Mouse (Mus musculus): ENCODE results near the gene Foxk2.

Foxk2 gene

DNA sequence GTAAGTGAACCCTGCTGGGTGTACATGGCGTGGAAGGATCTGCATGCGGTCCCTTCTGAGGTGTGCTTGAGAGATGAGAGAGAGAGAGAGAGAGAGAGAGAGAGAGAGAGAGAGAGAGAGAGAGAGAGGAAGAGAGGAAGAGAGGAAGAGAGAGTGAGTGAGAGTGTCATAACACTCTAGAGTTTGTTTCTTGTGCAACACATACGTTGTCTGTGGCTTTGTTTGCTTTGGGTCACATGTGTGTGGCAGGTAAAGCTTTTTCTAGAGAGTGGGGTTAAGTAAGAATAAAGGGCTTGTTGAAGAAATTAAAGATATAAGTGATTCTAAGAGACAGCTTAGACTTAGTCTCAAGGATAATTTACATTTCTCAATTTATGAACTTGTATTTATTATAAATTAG, 18.2 kb downstream of the Foxk2 start:
- 83% methylated on average over 3 of the region's 3 CpGs for WGBS

DNA sequence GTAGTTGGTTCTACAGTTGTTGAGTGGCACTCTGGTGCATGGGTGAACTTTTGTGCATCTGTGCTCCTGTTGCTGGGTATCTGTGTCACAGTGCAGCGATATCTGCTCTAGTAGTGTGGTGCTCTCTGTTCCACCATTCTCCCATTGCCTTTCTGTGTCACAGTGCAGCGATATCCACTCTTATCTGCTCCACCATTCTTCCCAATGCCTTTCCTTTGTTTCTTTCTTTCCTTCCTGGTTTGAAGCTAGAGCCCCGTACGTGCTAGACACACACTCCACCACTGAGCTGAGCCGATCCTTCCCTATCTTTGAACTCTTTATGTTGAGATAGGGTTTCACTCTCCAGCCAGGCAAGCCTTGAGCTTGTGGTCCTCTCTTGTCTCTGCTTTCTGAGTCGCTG, 23.1 kb downstream of the Foxk2 start:
- WGBS, result 59% methylated on average over 6 of the region's 6 CpGs

DNA sequence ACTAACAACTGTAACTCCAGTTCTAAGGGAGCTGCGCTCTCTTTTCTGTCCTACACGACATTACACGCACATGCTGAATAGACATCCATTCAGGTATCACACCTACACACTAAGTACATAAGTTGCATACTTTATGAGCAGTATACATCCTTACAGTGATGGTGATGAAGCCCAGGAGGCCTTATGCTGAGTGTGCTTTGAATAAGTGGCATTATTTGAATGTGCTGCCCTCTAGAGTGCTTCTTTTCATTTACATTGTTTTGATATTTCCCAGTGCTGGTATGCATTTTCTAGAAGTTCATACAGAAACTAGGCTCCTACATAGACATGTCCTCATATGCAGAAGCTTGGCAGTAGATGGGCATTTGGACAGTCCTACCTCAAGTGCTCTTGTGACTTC, 30.1 kb downstream of the Foxk2 start:
- WGBS, result 72% methylated on average over 3 of the region's 3 CpGs

DNA sequence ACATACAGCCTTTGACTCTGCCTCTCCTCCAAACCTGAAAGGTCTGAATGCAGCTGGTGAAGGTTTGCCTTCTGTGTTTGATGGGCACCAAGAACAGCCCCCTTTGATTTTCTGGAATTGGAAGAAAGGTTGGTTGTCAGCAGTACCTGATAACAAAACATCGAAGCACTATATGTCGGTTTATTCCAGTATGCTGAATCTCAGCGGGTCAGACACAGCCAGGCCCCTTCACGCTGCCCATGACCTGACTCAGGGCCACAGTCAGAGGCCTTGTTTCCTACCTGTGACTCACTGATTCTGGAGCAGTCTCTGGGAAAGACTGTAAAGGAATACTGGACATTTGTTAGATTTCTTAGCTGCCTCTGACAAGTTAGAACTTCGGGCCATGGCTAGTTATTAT, 35.0 kb downstream of the Foxk2 start:
- WGBS, result 93% methylated on average over 5 of the region's 5 CpGs

DNA sequence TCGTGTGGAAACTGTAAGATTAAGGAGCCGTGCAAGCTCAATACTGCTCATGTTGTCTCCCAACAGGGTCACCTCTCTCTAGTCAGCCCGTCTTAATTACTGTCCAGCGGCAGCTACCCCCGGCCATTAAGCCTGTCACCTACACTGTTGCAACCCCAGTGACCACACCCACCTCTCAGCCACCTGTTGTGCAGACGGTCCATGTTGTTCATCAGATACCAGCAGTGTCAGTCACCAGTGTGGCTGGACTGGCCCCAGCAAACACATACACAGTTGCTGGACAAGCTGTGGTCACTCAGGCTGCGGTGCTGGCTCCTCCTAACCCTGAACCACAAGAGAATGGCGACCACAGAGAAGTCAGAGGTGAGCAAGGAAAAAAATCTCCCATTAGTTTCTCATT, 38.7 kb downstream of the Foxk2 start:
- 89% methylated on average over 8 of the region's 8 CpGs for WGBS

DNA sequence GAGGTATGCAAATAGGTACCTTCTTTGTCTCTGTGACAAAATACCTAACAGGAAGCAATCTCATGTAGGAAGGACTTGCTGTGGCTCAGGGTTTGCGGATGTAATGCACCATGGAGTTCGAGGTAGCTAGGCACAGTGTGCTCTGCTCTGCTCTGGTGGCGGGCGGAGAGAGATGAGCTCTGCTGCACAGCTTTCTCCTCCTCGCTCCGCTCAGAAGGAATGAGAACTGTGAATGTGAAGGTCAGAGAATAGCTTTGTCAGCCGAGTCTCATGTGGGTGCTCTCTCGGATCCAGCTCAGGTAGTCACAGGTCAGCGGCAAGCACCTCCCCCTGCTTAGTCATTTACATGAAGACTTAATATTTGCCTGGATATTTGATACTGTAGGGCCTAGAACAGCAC, 40.5 kb downstream of the Foxk2 start:
- 71% methylated on average over 9 of the region's 9 CpGs for WGBS

DNA sequence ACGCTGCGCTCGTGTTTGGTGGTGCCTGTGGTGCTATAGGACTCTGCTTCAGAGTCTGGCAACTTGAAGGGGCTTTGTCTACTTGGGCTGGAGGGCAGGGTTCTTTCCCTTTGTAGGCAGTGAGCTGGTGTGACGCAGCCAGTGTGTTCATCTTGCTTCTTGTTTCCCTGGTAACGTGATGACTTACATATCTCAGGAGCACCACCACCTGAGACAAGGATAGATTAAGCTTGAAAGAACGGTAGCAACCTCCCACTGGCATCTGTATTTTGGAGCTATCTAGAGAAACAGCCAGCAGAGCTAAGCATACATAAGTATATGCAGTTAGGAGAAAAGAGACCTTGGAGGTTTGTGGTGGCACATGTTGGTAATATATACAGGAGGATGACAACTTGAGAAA, 45.6 kb downstream of the Foxk2 start:
- WGBS, result 62% methylated on average over 6 of the region's 6 CpGs

DNA sequence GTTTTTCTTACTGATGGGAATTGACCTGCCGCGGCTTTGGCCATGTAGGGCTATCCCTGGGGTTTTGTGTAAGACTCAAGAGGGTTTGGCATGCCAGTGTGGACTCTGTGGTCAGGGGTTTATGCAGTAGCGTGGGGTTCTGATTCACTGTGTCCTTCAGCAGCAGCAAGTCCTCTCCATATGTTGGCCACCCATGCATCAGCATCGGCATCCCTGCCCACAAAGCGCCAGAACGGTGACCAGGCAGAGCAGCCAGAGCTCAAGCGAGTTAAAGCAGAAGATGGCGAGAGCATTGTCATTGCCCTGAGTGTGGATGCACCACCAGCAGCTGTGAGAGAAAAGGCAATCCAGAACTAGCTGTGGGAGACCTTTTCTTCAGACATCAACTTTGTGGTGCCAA, 46.8 kb downstream of the Foxk2 start:
- 68% methylated on average over 8 of the region's 8 CpGs for WGBS

DNA sequence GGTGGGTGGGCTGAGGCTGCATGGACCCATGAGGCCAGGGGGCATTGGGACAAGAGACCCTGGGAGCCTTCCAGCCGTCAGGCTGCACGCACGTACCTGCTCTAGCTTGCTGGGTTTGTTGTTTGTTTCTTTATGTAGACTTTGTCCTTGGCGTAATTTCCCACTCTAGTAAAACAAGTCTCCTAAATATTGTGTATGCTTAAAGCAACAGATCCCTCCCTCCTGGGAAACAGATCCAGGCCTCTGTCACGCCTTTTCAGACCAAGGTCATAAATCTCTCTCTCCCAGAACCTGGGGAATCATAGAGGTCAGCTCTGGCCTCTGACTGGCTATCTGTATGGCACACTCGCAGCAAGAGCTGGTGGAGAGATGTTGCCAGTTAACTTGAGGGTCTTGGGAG, 47.9 kb downstream of the Foxk2 start:
- WGBS, result 94% methylated on average over 6 of the region's 6 CpGs

DNA sequence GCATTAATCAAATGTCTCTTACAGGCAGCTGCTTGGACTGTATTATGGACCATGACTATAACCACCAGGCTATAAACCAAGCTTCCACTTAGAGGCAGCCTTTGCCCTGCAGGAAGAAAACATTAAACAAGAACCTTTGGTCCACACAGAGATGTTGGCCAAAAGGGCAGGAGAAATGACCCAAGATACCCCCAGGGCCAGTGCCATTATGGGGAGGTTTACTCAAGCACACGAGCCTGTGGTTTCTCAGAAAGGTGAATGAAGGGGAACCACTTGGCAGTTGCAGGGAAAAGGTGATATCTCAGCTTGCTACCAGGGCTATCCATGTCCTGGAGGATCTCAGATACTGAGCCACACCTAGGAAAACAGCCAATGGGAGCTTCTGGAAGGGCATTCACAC, 66.2 kb downstream of the Foxk2 start:
- WGBS, result 84% methylated on average over 1 of the region's 1 CpGs

- 97% methylated on average over 5 of the region's 5 CpGs for WGBS
Measured at GRCm38 (mm10) chr11:121326681-121327080, 66.9 kb downstream of the Foxk2 start.

- WGBS, result 90% methylated on average over 9 of the region's 9 CpGs
Measured at GRCm38 (mm10) chr11:121328206-121328605, 68.4 kb downstream of the Foxk2 start.

DNA sequence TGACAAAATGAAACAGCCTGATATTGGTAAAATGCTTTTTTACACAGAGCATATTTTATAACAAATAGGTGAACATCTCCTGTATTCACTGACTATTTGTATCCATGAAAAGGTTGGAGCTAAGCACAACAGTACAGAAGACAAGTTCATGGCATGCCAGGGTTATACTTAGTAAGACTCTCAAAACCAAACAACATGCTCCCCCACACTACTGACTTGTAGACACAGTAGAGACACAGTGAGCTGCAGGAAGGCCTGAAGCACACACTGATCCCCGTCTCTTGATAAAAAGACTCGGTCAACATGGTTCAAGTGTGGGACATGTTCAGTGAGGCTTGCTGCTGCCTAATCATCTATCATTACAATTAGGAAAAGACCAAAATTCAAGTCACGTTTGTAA, 71.9 kb downstream of the Foxk2 start:
- WGBS, result 70% methylated on average over 3 of the region's 3 CpGs

DNA sequence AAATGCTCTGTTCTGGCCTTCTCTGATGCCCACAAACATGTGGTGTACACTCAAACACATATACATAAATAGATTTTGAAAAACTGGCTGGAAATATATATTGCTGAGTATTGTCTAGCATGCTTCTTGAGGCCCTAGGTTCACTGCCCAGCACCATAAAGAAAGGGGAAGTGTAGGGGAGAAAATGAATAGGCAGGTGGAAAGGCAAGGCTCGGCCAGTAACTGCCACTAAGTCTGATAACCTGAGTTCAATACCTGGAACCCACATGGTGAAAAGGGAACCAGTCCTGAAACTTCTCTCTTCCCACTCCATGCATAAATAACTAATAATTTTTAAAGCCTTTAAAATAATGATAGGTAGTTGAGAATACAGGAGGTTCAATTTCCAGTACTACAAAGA, 79.9 kb downstream of the Foxk2 start:
- 95% methylated on average over 1 of the region's 1 CpGs for WGBS

GRCm38 (mm10) chr11:121340287-121340686, 80.5 kb downstream of the Foxk2 start:
- 86% methylated on average over 1 of the region's 1 CpGs for WGBS

DNA sequence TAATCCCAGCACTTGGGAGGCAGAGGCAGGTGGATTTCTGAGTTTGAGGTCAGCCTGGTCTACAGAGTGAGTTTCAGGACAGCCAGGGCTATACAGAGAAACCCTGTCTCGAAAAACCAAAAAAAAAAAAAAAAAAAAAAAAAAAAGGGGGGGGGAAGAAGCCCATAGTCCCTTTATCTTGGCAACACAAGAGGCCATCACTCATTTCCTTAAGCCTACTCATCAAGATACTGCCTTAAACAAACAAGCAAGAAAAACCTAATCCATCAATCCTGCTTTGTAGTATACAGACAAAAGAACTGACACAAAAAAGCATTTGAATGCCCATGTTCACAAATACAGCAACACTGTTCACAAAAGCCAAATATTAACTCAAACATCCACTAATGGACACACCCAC, 82.6 kb downstream of the Foxk2 start:
- 67% methylated on average over 1 of the region's 1 CpGs for WGBS

- 58% methylated on average over 2 of the region's 2 CpGs for WGBS
Measured at GRCm38 (mm10) chr11:121347036-121347435, 87.2 kb downstream of the Foxk2 start.

DNA sequence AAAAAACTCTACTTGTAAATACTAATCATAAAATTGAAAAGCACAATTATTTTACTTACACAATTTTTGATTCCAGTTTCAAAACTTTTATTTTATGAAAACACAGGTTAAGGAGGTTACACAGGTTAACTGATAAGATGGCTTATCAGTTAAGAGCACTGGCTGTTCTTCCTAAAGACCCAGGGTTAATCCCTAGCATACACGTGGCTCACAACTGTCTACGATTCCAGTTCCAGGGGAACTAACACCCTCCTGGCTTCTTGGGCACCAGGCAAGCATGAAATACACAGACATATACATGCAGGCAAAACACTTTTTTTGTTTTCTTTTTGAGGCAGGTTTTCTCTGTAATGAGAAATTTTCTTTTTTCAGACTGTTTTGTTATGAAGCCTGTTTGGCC, 88.4 kb downstream of the Foxk2 start:
- 95% methylated on average over 2 of the region's 2 CpGs for WGBS

GRCm38 (mm10) chr11:121348727-121349126, 88.9 kb downstream of the Foxk2 start:
- WGBS, result 88% methylated on average over 3 of the region's 3 CpGs

- WGBS, result 2% methylated on average over 41 of the region's 41 CpGs
Measured at GRCm38 (mm10) chr11:121353326-121354090, 93.7 kb downstream of the Foxk2 start.

DNA sequence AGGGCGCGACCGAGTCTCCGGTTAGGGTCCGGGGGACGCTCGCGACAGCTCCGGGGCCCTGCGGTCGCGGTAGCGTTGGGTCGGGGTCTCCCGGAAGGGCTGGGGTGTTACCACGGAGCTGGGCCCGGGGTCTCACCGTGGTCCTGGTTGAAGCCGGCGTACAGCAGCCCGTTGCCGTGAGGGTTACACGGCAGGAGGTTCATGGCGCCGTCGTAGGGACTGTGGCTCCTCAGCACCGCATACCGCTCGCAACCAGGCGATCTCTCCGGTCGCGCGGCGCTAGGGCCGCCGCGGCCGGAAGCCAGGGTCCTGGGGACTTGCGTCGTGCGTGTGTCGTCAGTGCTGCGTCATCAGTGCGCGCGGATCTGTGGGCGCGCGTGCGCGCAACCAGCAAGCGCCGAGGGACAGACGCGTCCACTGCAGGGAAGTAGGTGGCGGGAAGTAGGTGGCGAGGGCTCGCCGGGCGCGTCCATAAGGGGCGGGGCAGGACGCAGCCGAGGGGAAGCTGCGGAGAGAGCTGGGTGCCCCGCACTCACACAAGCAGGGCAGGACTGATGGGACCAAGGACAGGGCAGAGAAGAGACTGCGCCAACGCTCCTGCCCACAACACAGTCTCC, 94.4 kb downstream of the Foxk2 start, which contains the start of gene Wdr45b:
Wdr45b (minus strand) TSS at position 355 of the 617 bp plus-strand sequence.
- WGBS, result under 1% methylated on average over 69 of the region's 69 CpGs

All from cerebral cortex, adult 2 months (tissue).